9 mouse cellular contexts compared by ENCODE assay signal in the genomic region with DNA sequence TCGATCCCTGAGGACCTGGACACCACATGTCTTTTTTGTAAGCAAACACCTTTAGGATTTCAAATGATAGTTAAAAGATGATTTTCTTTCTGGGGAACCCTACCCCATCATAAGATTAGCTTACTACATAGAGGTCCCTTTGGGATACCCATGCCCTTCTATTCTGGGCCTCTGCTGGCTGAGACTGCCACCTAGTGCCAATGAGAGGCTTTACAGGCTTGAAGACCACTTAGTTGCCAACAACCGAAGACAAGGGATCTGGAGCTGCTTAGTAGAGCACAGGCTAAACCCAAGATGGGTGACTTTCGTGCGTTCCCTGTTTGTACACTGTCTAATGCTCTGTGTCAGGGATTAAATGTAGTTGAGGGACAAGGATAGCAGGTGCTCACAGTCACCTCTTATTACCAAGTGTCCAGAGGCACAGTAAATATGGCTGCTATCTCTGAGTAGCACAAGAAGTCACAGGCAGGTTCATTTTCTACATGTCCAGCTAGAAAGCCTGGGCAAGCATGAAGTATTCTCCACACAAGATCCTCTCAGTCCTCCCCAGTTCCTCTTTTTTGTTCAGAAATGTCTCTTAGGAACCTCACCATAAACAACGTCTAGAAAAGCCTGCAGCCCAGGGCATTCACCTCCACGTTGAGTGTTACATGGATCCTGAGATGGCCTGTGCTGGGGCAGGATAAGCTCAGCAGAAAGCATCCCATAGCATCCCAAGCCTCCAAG. TPM values are rescaled to one million over a fixed set of nuclear protein-coding genes. Genes with fewer than 3 reads are reported as not detected.
DNase-seq lines count a peak whose midpoint lies in the region; ATAC-seq and TF ChIP-seq lines count a peak whose summit lies in the region.
"Had no signal": no experiment of that assay in that cellular context is flagged by ENCODE, and none has a peak within 500 bp of the region (broad histone marks: within the 10 kb centered on the region; RNA-seq: fewer than 3 reads in every experiment).

No protein-coding gene starts in this region.

- no peaks in the 10 kb centered on the region for H3K36me3 ChIP-seq in intestine, embryonic 15.5 days
- no peaks in the 10 kb centered on the region for H3K36me3 ChIP-seq in intestine, embryonic 16.5 days (ENCODE audit: control insufficient read depth, insufficient read depth, low read length)
- no peaks in the 10 kb centered on the region for H3K36me3 ChIP-seq in lung, embryonic 14.5 days (ENCODE audit: insufficient read depth)
- H3K36me3 ChIP-seq: midbrain, embryonic 12.5 days had no signal

- DNase-seq in Patski (ENCODE audit: low read depth, low spot score): no peak
- DNase-seq in cerebellum, postnatal 25 days: peak; percentile 61 to 68
- DNase-seq in gastrocnemius, postnatal 36 days: peak; percentile 22 to 40
- DNase-seq in kidney, postnatal 14 days: peak; percentile 69
- peak; percentile 85 for DNase-seq in lung, embryonic 14.5 days
- DNase-seq in right cerebral cortex, postnatal 10 days (ENCODE audit: low spot score in 2 of 2): peak; percentile 69 to 74

- no peaks in the 10 kb centered on the region for H3K9me3 ChIP-seq in intestine, embryonic 15.5 days
- H3K9me3 ChIP-seq in intestine, embryonic 16.5 days (ENCODE audit: control insufficient read depth, low read length): no peaks in the 10 kb centered on the region
- H3K9me3 ChIP-seq in lung, embryonic 14.5 days (ENCODE audit: low read depth, low read length): no peaks in the 10 kb centered on the region
- H3K9me3 ChIP-seq: midbrain, embryonic 12.5 days had no signal

- intact Hi-C loops in gastrocnemius, postnatal 36 days (cut with DNase I): loop anchor here (2.0 kb wide), 1 partner anchor 33 kb away; no protein-coding TSS in a partner anchor

- H3K27me3 ChIP-seq in intestine, embryonic 15.5 days (replicated peaks): no peaks in the 10 kb centered on the region
- no peaks in the 10 kb centered on the region for H3K27me3 ChIP-seq in intestine, embryonic 16.5 days (replicated peaks; ENCODE audit: control insufficient read depth, insufficient read depth, low read length)
- no peaks in the 10 kb centered on the region for H3K27me3 ChIP-seq in Patski
- no peaks in the 10 kb centered on the region for H3K27me3 ChIP-seq in lung, embryonic 14.5 days (ENCODE audit: insufficient read depth, low read length)
- H3K27me3 ChIP-seq: midbrain, embryonic 12.5 days had no signal

- CTCF ChIA-PET in Patski (lab: Charles Lee): interaction anchor here (0.9 to 2.3 kb wide), 15 partner anchors 11 to 286 kb away, joined by 3 to 11 read pairs (median 4); no protein-coding TSS in a partner anchor

- peak; percentile 97 for TF ChIP-seq CTCF in Patski (IDR thresholded peaks at IDR 0.05)
- TF ChIP-seq CTCF in lung, embryonic 14.5 days (IDR thresholded peaks at IDR 0.05; ENCODE audit: low read depth): peak; percentile 86

- 59% methylated on average over 6 of the region's 6 CpGs for whole genome bisulfite sequencing in intestine, embryonic 15.5 days
- WGBS in intestine, embryonic 16.5 days: 64% methylated on average over 6 of the region's 6 CpGs
- WGBS in lung, embryonic 14.5 days: 56% methylated on average over 6 of the region's 6 CpGs

- peaks cover 33% of the 10 kb centered on the region for H3K4me1 ChIP-seq in intestine, embryonic 15.5 days (replicated peaks)
- H3K4me1 ChIP-seq in intestine, embryonic 16.5 days (ENCODE audit: control insufficient read depth, insufficient read depth, low read length): peaks cover 27% of the 10 kb centered on the region
- peaks cover 6% of the 10 kb centered on the region for H3K4me1 ChIP-seq in lung, embryonic 14.5 days (ENCODE audit: insufficient read depth)

- no peak overlapping the region for H3K4me2 ChIP-seq in intestine, embryonic 15.5 days (replicated peaks)
- H3K4me2 ChIP-seq in intestine, embryonic 16.5 days (ENCODE audit: low read depth, low read length): no peak overlapping the region
- no peak overlapping the region for H3K4me2 ChIP-seq in lung, embryonic 14.5 days
- H3K4me2 ChIP-seq: midbrain, embryonic 12.5 days had no signal

- no peak overlapping the region for H3K9ac ChIP-seq in intestine, embryonic 15.5 days
- no peak overlapping the region for H3K9ac ChIP-seq in intestine, embryonic 16.5 days (ENCODE audit: low read depth, low read length)
- H3K9ac ChIP-seq in lung, embryonic 14.5 days: no peak overlapping the region
- H3K9ac ChIP-seq: midbrain, embryonic 12.5 days had no signal

- in situ Hi-C loops in Patski (cut with MboI; ENCODE audit: low pct_unique_long_range_greater_than_20kb): no loop called here

- 0 out of 2 replicates have a peak overlapping the region, but pooled peaks have one; percentile 24 for H3K27ac ChIP-seq in intestine, embryonic 15.5 days
- H3K27ac ChIP-seq in intestine, embryonic 16.5 days (ENCODE audit: low read length): no peak overlapping the region
- no peak overlapping the region for H3K27ac ChIP-seq in lung, embryonic 14.5 days (ENCODE audit: low read depth)
- H3K27ac ChIP-seq: midbrain, embryonic 12.5 days had no signal

- POLR2A ChIA-PET in Patski (lab: Charles Lee): interaction anchor here (0.9 to 1.4 kb wide), 2 partner anchors 32 to 37 kb away, joined by 3 to 4 read pairs; partner anchors contain the start of gene Pisd

- no peak; the same call in 1 of the 2 replicates for ATAC-seq in intestine, embryonic 15.5 days
- ATAC-seq in intestine, embryonic 16.5 days: no peak
- no peak for ATAC-seq in Patski
- ATAC-seq in lung, embryonic 14.5 days (ENCODE audit: insufficient read depth): 0 out of 2 replicates have a peak, but pooled peaks have one; percentile 6

- no peak overlapping the region for H3K4me3 ChIP-seq in intestine, embryonic 15.5 days (replicated peaks)
- no peak overlapping the region for H3K4me3 ChIP-seq in intestine, embryonic 16.5 days (ENCODE audit: low read length)
- H3K4me3 ChIP-seq in lung, embryonic 14.5 days (ENCODE audit: low read depth, low read length): no peak overlapping the region
- H3K4me3 ChIP-seq: midbrain, embryonic 12.5 days had no signal

RNA-seq across cellular contexts. Expression of gene Pisd, which starts 37.6 kb away (rescaled TPM):
- polyA plus RNA-seq in intestine, embryonic 15.5 days (2015; fragmentation: Nextera tagmentation; extraction: Ambion mirVana): 91.1 and 97.2 TPM in 2 replicates
- polyA plus RNA-seq in intestine, embryonic 16.5 days (2015; fragmentation: Nextera tagmentation; extraction: Ambion mirVana): 110 and 114 TPM in 2 replicates
- 58.8 TPM for polyA plus RNA-seq in Patski (2021)
- total RNA-seq in gastrocnemius, postnatal 36 days (2021): 10 to 100 TPM; 13.0 to 14.4 TPM
- polyA plus RNA-seq in lung, embryonic 14.5 days (2014; fragmentation: Nextera tagmentation; extraction: Ambion mirVana): 62.6 and 68.5 TPM in 2 replicates
